Comparison of ENCODE assay signal across 23 mouse cellular contexts in genomic region chr1:171097136-171097535, GRCm38 (mm10). TPM values are rescaled to one million over a fixed set of nuclear protein-coding genes. Genes with fewer than 3 reads are reported as not detected.
DNase-seq lines count a peak whose midpoint lies in the region; ATAC-seq and TF ChIP-seq lines count a peak whose summit lies in the region.
"Had no signal": no experiment of that assay in that cellular context is flagged by ENCODE, and none has a peak within 500 bp of the region (broad histone marks: within the 10 kb centered on the region; RNA-seq: fewer than 3 reads in every experiment).

No protein-coding gene starts in this region.

- no peaks in the 10 kb centered on the region for H3K9me3 ChIP-seq in liver, embryonic 11.5 days (ENCODE audit: control insufficient read depth, low read length)
- no peaks in the 10 kb centered on the region for H3K9me3 ChIP-seq in liver, postnatal 0 days (ENCODE audit: low read length)
- peaks cover 2% of the 10 kb centered on the region for H3K9me3 ChIP-seq in ES-Bruce4 (replicated peaks; ENCODE audit: control insufficient read depth, insufficient read depth, low read length, poor library complexity, severe bottlenecking)
- H3K9me3 ChIP-seq in liver, embryonic 14.5 days (ENCODE audit: control insufficient read depth, low read length) = no peaks in the 10 kb centered on the region
- no peaks in the 10 kb centered on the region for H3K9me3 ChIP-seq in forebrain, embryonic 12.5 days
- H3K9me3 ChIP-seq: embryonic facial prominence, embryonic 10.5 days; forebrain, embryonic 10.5 days; forebrain, embryonic 15.5 days; heart, embryonic 15.5 days; hindbrain, embryonic 10.5 days; hindbrain, embryonic 15.5 days had no signal

- no peaks in the 10 kb centered on the region for H3K36me3 ChIP-seq in liver, embryonic 11.5 days (ENCODE audit: control insufficient read depth, insufficient read depth, low read length)
- no peaks in the 10 kb centered on the region for H3K36me3 ChIP-seq in liver, postnatal 0 days (replicated peaks; ENCODE audit: insufficient read depth, low read length)
- H3K36me3 ChIP-seq in ES-Bruce4 (ENCODE audit: control insufficient read depth, insufficient read depth, low read length, poor library complexity, severe bottlenecking) = no peaks in the 10 kb centered on the region
- H3K36me3 ChIP-seq in liver, embryonic 14.5 days (replicated peaks; ENCODE audit: control insufficient read depth, insufficient read depth, low read depth) = no peaks in the 10 kb centered on the region
- H3K36me3 ChIP-seq in forebrain, embryonic 12.5 days (replicated peaks) = no peaks in the 10 kb centered on the region
- H3K36me3 ChIP-seq: embryonic facial prominence, embryonic 10.5 days; forebrain, embryonic 10.5 days; forebrain, embryonic 15.5 days; heart, embryonic 15.5 days; hindbrain, embryonic 10.5 days; hindbrain, embryonic 15.5 days had no signal

- no peak for TF ChIP-seq POLR2A in ES-Bruce4 (IDR thresholded peaks at IDR 0.05; ENCODE audit: insufficient read depth, low read length)

- H3K27me3 ChIP-seq in liver, embryonic 11.5 days (replicated peaks; ENCODE audit: control insufficient read depth, insufficient read depth, low read length) = no peaks in the 10 kb centered on the region
- no peaks in the 10 kb centered on the region for H3K27me3 ChIP-seq in liver, postnatal 0 days (ENCODE audit: insufficient read depth, low read length)
- no peaks in the 10 kb centered on the region for H3K27me3 ChIP-seq in ES-Bruce4 (ENCODE audit: control insufficient read depth, insufficient read depth, low read length, poor library complexity, severe bottlenecking)
- H3K27me3 ChIP-seq in liver, embryonic 14.5 days (ENCODE audit: control insufficient read depth, insufficient read depth, low read length) = no peaks in the 10 kb centered on the region
- H3K27me3 ChIP-seq in forebrain, embryonic 12.5 days = peaks cover 8% of the 10 kb centered on the region
- H3K27me3 ChIP-seq: forebrain, embryonic 15.5 days; heart, embryonic 15.5 days; hindbrain, embryonic 15.5 days had no signal

- H3K4me2 ChIP-seq in liver, embryonic 11.5 days = peak overlapping the region; percentile 31
- H3K4me2 ChIP-seq in liver, postnatal 0 days (ENCODE audit: low read depth, low read length) = no peak overlapping the region
- H3K4me2 ChIP-seq in liver, embryonic 14.5 days (ENCODE audit: low read depth) = peak overlapping the region; percentile 11
- no peak overlapping the region for H3K4me2 ChIP-seq in forebrain, embryonic 12.5 days
- H3K4me2 ChIP-seq: forebrain, embryonic 15.5 days had no signal

- no peak for TF ChIP-seq EP300 in liver, postnatal 0 days (IDR thresholded peaks at IDR 0.05; ENCODE audit: low read depth)
- peak; percentile 94 for TF ChIP-seq EP300 in ES-Bruce4 (IDR thresholded peaks at IDR 0.05; ENCODE audit: insufficient read depth, low read depth, low read length)
- no peak for TF ChIP-seq EP300 in liver, embryonic 14.5 days (IDR thresholded peaks at IDR 0.05; ENCODE audit: low read depth)

- DNase-seq in liver, embryonic 11.5 days (ENCODE audit: low spot score) = no peak
- DNase-seq in liver, postnatal 0 days = no peak
- peak; percentile 54 for DNase-seq in ES-CJ7 (ENCODE audit: low read depth, low spot score)
- DNase-seq in liver, embryonic 14.5 days (ENCODE audit: low read depth in 3 of 3, low spot score in 3 of 3) = no peak
- DNase-seq in layer of hippocampus, adult 9-10 months (ENCODE audit: low spot score) = no peak
- DNase-seq in right cerebral cortex, postnatal 25 days = no peak
- DNase-seq: adrenal gland, adult 2 months; adrenal gland, postnatal 25 days; cerebellum, adult 18-20 months; cerebellum, adult 9-11 months; cerebellum, postnatal 36 days; gastrocnemius, postnatal 10 days; heart, adult 18-20 months; heart, postnatal 14 days had no signal

- ATAC-seq in liver, embryonic 11.5 days (replicated peaks; ENCODE audit: low FRiP score) = no peak
- ATAC-seq in liver, postnatal 0 days = no peak
- no peak for ATAC-seq in liver, embryonic 14.5 days (ENCODE audit: insufficient read depth)
- ATAC-seq in forebrain, embryonic 12.5 days (ENCODE audit: low FRiP score) = no peak
- ATAC-seq: forebrain, embryonic 15.5 days had no signal

- no peak for TF ChIP-seq CTCF in liver, postnatal 0 days (IDR thresholded peaks at IDR 0.05; ENCODE audit: low read depth)
- TF ChIP-seq CTCF in ES-Bruce4 (IDR thresholded peaks at IDR 0.05; ENCODE audit: low read depth, low read length) = no peak
- no peak for TF ChIP-seq CTCF in liver, embryonic 14.5 days (IDR thresholded peaks at IDR 0.05; ENCODE audit: low read depth)

- H3K9ac ChIP-seq in liver, embryonic 11.5 days (ENCODE audit: low read depth, low read length) = no peak overlapping the region
- H3K9ac ChIP-seq in liver, postnatal 0 days (replicated peaks) = no peak overlapping the region
- H3K9ac ChIP-seq in ES-Bruce4 (ENCODE audit: low read depth, poor library complexity, severe bottlenecking) = no peak overlapping the region
- no peak overlapping the region for H3K9ac ChIP-seq in liver, embryonic 14.5 days (replicated peaks)
- H3K9ac ChIP-seq in forebrain, embryonic 12.5 days = no peak overlapping the region
- H3K9ac ChIP-seq: forebrain, embryonic 15.5 days; heart, embryonic 15.5 days; hindbrain, embryonic 15.5 days had no signal

- H3K27ac ChIP-seq in liver, embryonic 11.5 days (ENCODE audit: low read depth, low read length) = peak overlapping the region; percentile 32; the same call in 1 of the 2 replicates
- no peak overlapping the region for H3K27ac ChIP-seq in liver, postnatal 0 days (ENCODE audit: low read depth)
- H3K27ac ChIP-seq in ES-Bruce4 (ENCODE audit: insufficient read depth, low read length) = peak overlapping the region; percentile 90
- no peak overlapping the region for H3K27ac ChIP-seq in liver, embryonic 14.5 days
- no peak overlapping the region for H3K27ac ChIP-seq in forebrain, embryonic 12.5 days
- H3K27ac ChIP-seq: embryonic facial prominence, embryonic 10.5 days; forebrain, embryonic 10.5 days; forebrain, embryonic 15.5 days; heart, embryonic 15.5 days; hindbrain, embryonic 10.5 days; hindbrain, embryonic 15.5 days had no signal

- no peak overlapping the region for H3K4me3 ChIP-seq in liver, embryonic 11.5 days (ENCODE audit: low read depth, low read length)
- no peak overlapping the region for H3K4me3 ChIP-seq in liver, postnatal 0 days (ENCODE audit: low read depth, low read length)
- H3K4me3 ChIP-seq in ES-Bruce4 (ENCODE audit: low read depth, low read length) = no peak overlapping the region; the same call in 1 of the 2 replicates
- H3K4me3 ChIP-seq in liver, embryonic 14.5 days (ENCODE audit: insufficient read depth in 1 of 2, low read depth in 2 of 2, low read length in 2 of 2) = no peak overlapping the region
- no peak overlapping the region for H3K4me3 ChIP-seq in forebrain, embryonic 12.5 days (replicated peaks)
- H3K4me3 ChIP-seq: forebrain, embryonic 15.5 days; hindbrain, embryonic 15.5 days had no signal

- H3K4me1 ChIP-seq in liver, embryonic 11.5 days (replicated peaks; ENCODE audit: control insufficient read depth, insufficient read depth, low read length) = peaks cover 26% of the 10 kb centered on the region
- peaks cover 8% of the 10 kb centered on the region for H3K4me1 ChIP-seq in liver, postnatal 0 days (ENCODE audit: insufficient read depth)
- H3K4me1 ChIP-seq in ES-Bruce4 (ENCODE audit: control insufficient read depth, insufficient read depth, low read length) = peaks cover 3% of the 10 kb centered on the region
- H3K4me1 ChIP-seq in liver, embryonic 14.5 days (replicated peaks; ENCODE audit: control insufficient read depth in 2 of 2, insufficient read depth in 2 of 2, low read length in 1 of 2) = peaks cover 14 to 28% of the 10 kb centered on the region in 2 experiments
- peaks cover 6% of the 10 kb centered on the region for H3K4me1 ChIP-seq in forebrain, embryonic 12.5 days
- H3K4me1 ChIP-seq: forebrain, embryonic 15.5 days had no signal

RNA-seq across cellular contexts. Expression of gene Cfap126, which starts 16.6 kb away (rescaled TPM):
- 1.4 and 2.2 TPM in 2 replicates for polyA plus RNA-seq in liver, embryonic 11.5 days (2014; fragmentation: Nextera tagmentation; extraction: Ambion mirVana)
- polyA plus RNA-seq in liver, postnatal 0 days (2015; fragmentation: Nextera tagmentation; extraction: Ambion mirVana) = 0.90 and 1.5 TPM in 2 replicates
- polyA plus RNA-seq in ES-Bruce4 (2011; ENCODE audit: insufficient read depth, insufficient read length, low read depth, missing spikeins) = 6.4 and 7.5 TPM in 2 replicates
- 1.8 and 2.2 TPM in 2 replicates for polyA plus RNA-seq in liver, embryonic 14.5 days (2012; rRNA removed)
- 1.9 and 2.6 TPM in 2 replicates for polyA plus RNA-seq in liver, embryonic 14.5 days (2014; fragmentation: Nextera tagmentation; extraction: Ambion mirVana)
- polyA plus RNA-seq in forebrain, embryonic 12.5 days (2016; fragmentation: Nextera tagmentation; extraction: Ambion mirVana) = 3.9 and 5.2 TPM in 2 replicates

RNA-seq across cellular contexts. Expression of gene Fcgr3, which starts 32.4 kb away (rescaled TPM):
- polyA plus RNA-seq in liver, embryonic 11.5 days (2014; fragmentation: Nextera tagmentation; extraction: Ambion mirVana) = 28.7 and 29.8 TPM in 2 replicates
- polyA plus RNA-seq in liver, postnatal 0 days (2015; fragmentation: Nextera tagmentation; extraction: Ambion mirVana) = 40.3 and 41.8 TPM in 2 replicates
- 0.78 and 0.87 TPM in 2 replicates for polyA plus RNA-seq in ES-Bruce4 (2011; ENCODE audit: insufficient read depth, insufficient read length, low read depth, missing spikeins)
- polyA plus RNA-seq in liver, embryonic 14.5 days (2012; rRNA removed) = 12.7 and 14.6 TPM in 2 replicates
- polyA plus RNA-seq in liver, embryonic 14.5 days (2014; fragmentation: Nextera tagmentation; extraction: Ambion mirVana) = 19.2 and 24.6 TPM in 2 replicates
- polyA plus RNA-seq in forebrain, embryonic 12.5 days (2016; fragmentation: Nextera tagmentation; extraction: Ambion mirVana) = 4.8 and 4.9 TPM in 2 replicates

RNA-seq across cellular contexts. Expression of gene Sdhc, which starts 53.3 kb away (rescaled TPM):
- 261 and 281 TPM in 2 replicates for polyA plus RNA-seq in liver, embryonic 11.5 days (2014; fragmentation: Nextera tagmentation; extraction: Ambion mirVana)
- 207 and 212 TPM in 2 replicates for polyA plus RNA-seq in liver, postnatal 0 days (2015; fragmentation: Nextera tagmentation; extraction: Ambion mirVana)
- polyA plus RNA-seq in ES-Bruce4 (2011; ENCODE audit: insufficient read depth, insufficient read length, low read depth, missing spikeins) = 273 and 285 TPM in 2 replicates
- polyA plus RNA-seq in liver, embryonic 14.5 days (2012; rRNA removed) = 103 and 111 TPM in 2 replicates
- 147 and 165 TPM in 2 replicates for polyA plus RNA-seq in liver, embryonic 14.5 days (2014; fragmentation: Nextera tagmentation; extraction: Ambion mirVana)
- 218 and 236 TPM in 2 replicates for polyA plus RNA-seq in forebrain, embryonic 12.5 days (2016; fragmentation: Nextera tagmentation; extraction: Ambion mirVana)

RNA-seq across cellular contexts. Expression of gene Mpz, which starts 53.4 kb away (rescaled TPM):
- polyA plus RNA-seq in liver, embryonic 11.5 days (2014; fragmentation: Nextera tagmentation; extraction: Ambion mirVana) = 0.14 TPM in 1 of 2 replicates, not detected in the other
- polyA plus RNA-seq in liver, postnatal 0 days (2015; fragmentation: Nextera tagmentation; extraction: Ambion mirVana) = 0.05 and 0.12 TPM in 2 replicates
- 1.1 and 1.3 TPM in 2 replicates for polyA plus RNA-seq in ES-Bruce4 (2011; ENCODE audit: insufficient read depth, insufficient read length, low read depth, missing spikeins)
- 0.04 and 0.25 TPM in 2 replicates for polyA plus RNA-seq in liver, embryonic 14.5 days (2012; rRNA removed)
- polyA plus RNA-seq in liver, embryonic 14.5 days (2014; fragmentation: Nextera tagmentation; extraction: Ambion mirVana) = 0.14 TPM in 1 of 2 replicates, not detected in the other
- polyA plus RNA-seq in forebrain, embryonic 12.5 days (2016; fragmentation: Nextera tagmentation; extraction: Ambion mirVana) = 0.54 and 1.0 TPM in 2 replicates
- polyA plus RNA-seq: heart, embryonic 11.5 days had no signal

Comparison
In these comparisons a context has a peak if more than half of its experiments do, and no peak if none do; other contexts are left out.
1. H3K27ac ChIP-seq: peak in liver, embryonic 11.5 days (single experiment) and ES-Bruce4 (single experiment); none in liver, postnatal 0 days (single experiment), liver, embryonic 14.5 days (single experiment) and forebrain, embryonic 12.5 days (single experiment).
2. H3K4me2 ChIP-seq: peak in liver, embryonic 11.5 days (single experiment) and liver, embryonic 14.5 days (single experiment); none in liver, postnatal 0 days (single experiment) and forebrain, embryonic 12.5 days (single experiment).